Mouse (Mus musculus) cortical plate, adult 2 months (tissue): Measurements from ENCODE around the gene Lcorl.

Source experiments
- CTCF ChIP-seq: fragments of 200-500 bp; IDR thresholded peaks from 2 replicates; pipeline ENCODE4 v1.5.1; 2011; ENCODE audit warnings: mild to moderate bottlenecking, control low read depth, low read length; ENCODE audit not compliant: insufficient read depth; ENCODE audit errors: extremely low read depth
- POLR2A ChIP-seq: fragments of 200-500 bp; IDR thresholded peaks from 2 replicates; pipeline ENCODE4 v1.6.1; 2011; ENCODE audit warnings: mild to moderate bottlenecking, low read length, control low read depth; ENCODE audit not compliant: insufficient read depth; ENCODE audit errors: extremely low read depth

GRCm38 (mm10) chr5:45875472-45875871 lies 18.1 kb upstream of the Lcorl start:
- TF ChIP-seq CTCF (no peak), POLR2A (no peak)
